Mouse (Mus musculus) left cerebral cortex, postnatal 10 days (tissue): ENCODE data around the gene Ptpn14. TPM values are rescaled to one million over a fixed set of nuclear protein-coding genes. Genes with fewer than 3 reads are reported as not detected.

Experiments
- DNase-seq, 2 experiments: peaks; one replicate each; pipeline ENCODE4 v3.0.0; 2021 to 2022; ENCODE audit warnings: low spot score in 2 of 2, mixed read lengths in 1 of 2; ENCODE audit errors: extremely low spot score in 1 of 2
- intact Hi-C: fragments of 180-260 bp; cut with DNase I; formaldehyde crosslinking; loops from one replicate; pipeline ENCODE4 v1.15.1; 2025
- total RNA-seq, 2 experiments: library from RNA; stranded (reverse); gene quantifications; 2 replicates each; pipeline ENCODE4 v1.2.3; 2021

The Ptpn14 gene
- total RNA-seq, 2 experiments from 2014 or later: 9.2 to 9.5 TPM

- DNase-seq: no peak
- intact Hi-C loops: no loop called here
Measured at GRCm38 (mm10) chr1:189707419-189707818, 20.6 kb upstream of the Ptpn14 start.

- intact Hi-C loops: no loop called here
- DNase-seq: no peak
Measured at GRCm38 (mm10) chr1:189709001-189709400, 19.1 kb upstream of the Ptpn14 start.

- intact Hi-C loops: no loop called here
- DNase-seq: peak in 1 of 2 experiments; percentile 45
Measured at GRCm38 (mm10) chr1:189715915-189716797, 11.9 kb upstream of the Ptpn14 start.

GRCm38 (mm10) chr1:189717546-189717945, 10.5 kb upstream of the Ptpn14 start:
- intact Hi-C loops: no loop called here
- no peak for DNase-seq

- DNase-seq: no peak
- intact Hi-C loops: no loop called here
Measured at GRCm38 (mm10) chr1:189718600-189718999, 9.5 kb upstream of the Ptpn14 start.

- intact Hi-C loops: no loop called here
Measured at GRCm38 (mm10) chr1:189726121-189726520, 1.9 kb upstream of the Ptpn14 start.

GRCm38 (mm10) chr1:189727346-189727883, 653 bp upstream of the Ptpn14 start:
- intact Hi-C loops: no loop called here
- DNase-seq: peak in 1 of 2 experiments; percentile 74

More at GRCm38 (mm10) chr1:189726121-189726520, 1.9 kb upstream of the Ptpn14 start:
- DNase-seq: no peak

GRCm38 (mm10) chr1:189728784-189729115, 682 bp downstream of the Ptpn14 start:
- intact Hi-C loops: no loop called here
- DNase-seq: no peak

GRCm38 (mm10) chr1:189729141-189729815, 1.2 kb downstream of the Ptpn14 start:
- intact Hi-C loops: no loop called here

GRCm38 (mm10) chr1:189731697-189732096, 3.6 kb downstream of the Ptpn14 start:
- no peak for DNase-seq
- intact Hi-C loops: no loop called here

More at GRCm38 (mm10) chr1:189729141-189729815, 1.2 kb downstream of the Ptpn14 start:
- no peak for DNase-seq

- intact Hi-C loops: no loop called here
- no peak for DNase-seq
Measured at GRCm38 (mm10) chr1:189732156-189732555, 4.1 kb downstream of the Ptpn14 start.

- DNase-seq: no peak
- intact Hi-C loops: no loop called here
Measured at GRCm38 (mm10) chr1:189740075-189740474, 12.0 kb downstream of the Ptpn14 start.

GRCm38 (mm10) chr1:189742041-189742440, 14.0 kb downstream of the Ptpn14 start:
- intact Hi-C loops: no loop called here

GRCm38 (mm10) chr1:189743136-189743535, 15.1 kb downstream of the Ptpn14 start:
- no peak for DNase-seq
- intact Hi-C loops: no loop called here

More at GRCm38 (mm10) chr1:189742041-189742440, 14.0 kb downstream of the Ptpn14 start:
- no peak for DNase-seq

GRCm38 (mm10) chr1:189744914-189745710, 17.0 kb downstream of the Ptpn14 start:
- no peak for DNase-seq
- intact Hi-C loops: no loop called here

GRCm38 (mm10) chr1:189746520-189746919, 18.5 kb downstream of the Ptpn14 start:
- intact Hi-C loops: no loop called here
- no peak for DNase-seq

- no peak for DNase-seq
- intact Hi-C loops: no loop called here
Measured at GRCm38 (mm10) chr1:189749789-189750188, 21.7 kb downstream of the Ptpn14 start.

- intact Hi-C loops: no loop called here
- DNase-seq: no peak
Measured at GRCm38 (mm10) chr1:189750233-189750632, 22.2 kb downstream of the Ptpn14 start.

- intact Hi-C loops: no loop called here
- DNase-seq: no peak
Measured at GRCm38 (mm10) chr1:189752245-189752644, 24.2 kb downstream of the Ptpn14 start.
